Mouse (Mus musculus): ENCODE data around the gene Stam2.

- TF ChIP-seq CTCF (IDR thresholded peaks at IDR 0.05; ENCODE audit: extremely low read depth, insufficient read depth, insufficient read length, insufficient replicate concordance) (no peak), POLR2A (IDR thresholded peaks at IDR 0.05; ENCODE audit: low read depth, low read length) (no peak)
These were observed 37.9 kb upstream of the Stam2 start for GRCm38 (mm10) chr2:52779987-52780386.
